Mouse (Mus musculus) forebrain, embryonic 11.5 days (tissue): ENCODE data around the gene Cdkn2c. TPM values are rescaled to one million over a fixed set of nuclear protein-coding genes. Genes with fewer than 3 reads are reported as not detected.

ENCODE experiments used
- ATAC-seq: fragments of 200-750 bp; cut with Nextera tagmentation; replicated peaks from 2 replicates; pipeline ENCODE4 v1.8.0; 2017; ENCODE audit warnings: moderate TSS enrichment; ENCODE audit not compliant: low FRiP score
- DNase-seq: peaks from one replicate; pipeline ENCODE4 v3.0.0-alpha.2; 2017; ENCODE audit warnings: low spot score
- H3K27ac ChIP-seq: fragments of 300-500 bp; sonication (generic); 2 replicates; pipeline ENCODE4 v1.5.1; 2014; ENCODE audit warnings: low read depth, low read length
- H3K27me3 ChIP-seq: fragments of 300-500 bp; sonication (generic); 2 replicates; pipeline ENCODE4 v1.6.1; 2014; ENCODE audit warnings: mild to moderate bottlenecking, low read length, mixed read lengths; ENCODE audit not compliant: control insufficient read depth, insufficient read depth
- H3K36me3 ChIP-seq: fragments of 300-500 bp; sonication (generic); 2 replicates; pipeline ENCODE4 v1.6.1; 2014; ENCODE audit warnings: mild to moderate bottlenecking, low read length, moderate library complexity, mixed read lengths; ENCODE audit not compliant: control insufficient read depth, insufficient read depth
- H3K4me1 ChIP-seq: fragments of 300-500 bp; sonication (generic); replicated peaks from 2 replicates; pipeline ENCODE4 v1.6.1; 2014; ENCODE audit warnings: low read length, mixed read lengths; ENCODE audit not compliant: control insufficient read depth, insufficient read depth
- H3K4me2 ChIP-seq: fragments of 300-500 bp; sonication (generic); 2 replicates; pipeline ENCODE4 v1.6.1; 2014; ENCODE audit warnings: low read depth, mild to moderate bottlenecking, low read length, moderate library complexity, mixed read lengths; ENCODE audit not compliant: severe bottlenecking
- H3K4me3 ChIP-seq: fragments of 300-500 bp; sonication (generic); 2 replicates; pipeline ENCODE4 v1.5.1; 2014; ENCODE audit warnings: low read depth, low read length
- H3K9ac ChIP-seq: fragments of 300-500 bp; sonication (generic); 2 replicates; pipeline ENCODE4 v1.6.1; 2014; ENCODE audit warnings: low read length
- H3K9me3 ChIP-seq: fragments of 300-500 bp; sonication (generic); 2 replicates; pipeline ENCODE4 v1.6.1; 2016; ENCODE audit warnings: low read length, mixed read lengths; ENCODE audit not compliant: control insufficient read depth
- WGBS: fragments of 180-500 bp; shearing (Covaris S2); extraction: QIAGEN DNeasy Blood & Tissue Kit; methylation state at CpG from one replicate; pipeline ENCODE4 v1.1.7; 2014; 5-methylcytosine and 5-hydroxymethylcytosine counted together
- polyA plus RNA-seq: library from polyadenylated mRNA; unstranded; fragments of >200 nt; fragmentation: Nextera tagmentation; extraction: Ambion mirVana; gene quantifications from 2 replicates; pipeline ENCODE4 v1.2.1, GENCODE M21; 2014

Cdkn2c gene
- polyA plus RNA-seq, 1 experiment from 2014 or later, result 9.3 TPM

GRCm38 (mm10) chr4:109661183-109661582 is 5.8 kb downstream of the Cdkn2c start:
- Histone ChIP-seq H3K4me2 (no peak overlapping the region), H3K4me3 (no peak overlapping the region), H3K4me1 (peaks cover 17% of the 10 kb centered on the region), H3K27me3 (peaks cover 59% of the 10 kb centered on the region), H3K27ac (no peak overlapping the region), H3K9me3 (no peaks in the 10 kb centered on the region), H3K9ac (no peak overlapping the region), H3K36me3 (no peaks in the 10 kb centered on the region)
- ATAC-seq (no peak), DNase-seq (no peak)
- WGBS, result 3% methylated on average over 5 of the region's 5 CpGs

GRCm38 (mm10) chr4:109660568-109660967 is 6.4 kb downstream of the Cdkn2c start:
- no peak for DNase-seq
- Histone ChIP-seq H3K4me2 (no peak overlapping the region), H3K36me3 (no peaks in the 10 kb centered on the region), H3K4me1 (peaks cover 17% of the 10 kb centered on the region), H3K27me3 (peaks cover 62% of the 10 kb centered on the region), H3K27ac (no peak overlapping the region), H3K4me3 (no peak overlapping the region), H3K9me3 (no peaks in the 10 kb centered on the region), H3K9ac (no peak overlapping the region)
- ATAC-seq, result no peak
- 6% methylated on average over 3 of the region's 3 CpGs for WGBS

- peaks cover 12% of the 10 kb centered on the region for H3K4me1 ChIP-seq
- H3K4me3 ChIP-seq, result no peak overlapping the region
- peaks cover 70% of the 10 kb centered on the region for H3K27me3 ChIP-seq
- no peak overlapping the region for H3K27ac ChIP-seq
- WGBS, result 12% methylated on average over 2 of the region's 2 CpGs
- H3K9ac ChIP-seq, result no peak overlapping the region
- H3K9me3 ChIP-seq, result no peaks in the 10 kb centered on the region
- ATAC-seq (no peak), DNase-seq (no peak)
- H3K4me2 ChIP-seq, result no peak overlapping the region
- no peaks in the 10 kb centered on the region for H3K36me3 ChIP-seq
Measured at GRCm38 (mm10) chr4:109659571-109659970, 7.4 kb downstream of the Cdkn2c start.

- H3K4me1 ChIP-seq, result peaks cover 8% of the 10 kb centered on the region
- no peak overlapping the region for H3K4me3 ChIP-seq
- no peaks in the 10 kb centered on the region for H3K9me3 ChIP-seq
- WGBS, result under 1% methylated on average over 8 of the region's 8 CpGs
- no peak for DNase-seq
- H3K27me3 ChIP-seq, result peaks cover 67% of the 10 kb centered on the region
- H3K27ac ChIP-seq, result no peak overlapping the region
- H3K4me2 ChIP-seq, result no peak overlapping the region
- no peak overlapping the region for H3K9ac ChIP-seq
- no peak for ATAC-seq
- no peaks in the 10 kb centered on the region for H3K36me3 ChIP-seq
Measured at GRCm38 (mm10) chr4:109658826-109659225, 8.2 kb downstream of the Cdkn2c start.

GRCm38 (mm10) chr4:109657851-109658500 is 9.0 kb downstream of the Cdkn2c start:
- H3K27me3 ChIP-seq, result peaks cover 66% of the 10 kb centered on the region
- H3K27ac ChIP-seq, result no peak overlapping the region
- ATAC-seq (no peak), DNase-seq (peak; percentile 55)
- no peaks in the 10 kb centered on the region for H3K36me3 ChIP-seq
- H3K4me2 ChIP-seq, result peak overlapping the region; percentile 48; the same call in 1 of the 2 replicates
- H3K9ac ChIP-seq, result no peak overlapping the region; the same call in 1 of the 2 replicates
- under 1% methylated on average over 20 of the region's 20 CpGs for WGBS
- H3K4me1 ChIP-seq, result peaks cover 8% of the 10 kb centered on the region
- H3K4me3 ChIP-seq, result peak overlapping the region; percentile 22; the same call in 1 of the 2 replicates
- no peaks in the 10 kb centered on the region for H3K9me3 ChIP-seq

GRCm38 (mm10) chr4:109657021-109657850 is 9.8 kb downstream of the Cdkn2c start:
- WGBS, result under 1% methylated on average over 52 of the region's 53 CpGs
- Histone ChIP-seq H3K4me3 (peak overlapping the region; percentile 22), H3K36me3 (no peaks in the 10 kb centered on the region), H3K27me3 (peaks cover 63% of the 10 kb centered on the region), H3K4me2 (peak overlapping the region; percentile 48), H3K27ac (no peak overlapping the region), H3K9me3 (no peaks in the 10 kb centered on the region), H3K4me1 (peaks cover 8% of the 10 kb centered on the region), H3K9ac (no peak overlapping the region; the same call in 1 of the 2 replicates)
- DNase-seq (peak; percentile 74), ATAC-seq (peak; percentile 79)

- ATAC-seq (no peak), DNase-seq (no peak)
- no peak overlapping the region for H3K4me2 ChIP-seq
- 10% methylated on average over 4 of the region's 4 CpGs for WGBS
- H3K27me3 ChIP-seq, result peaks cover 58% of the 10 kb centered on the region
- H3K36me3 ChIP-seq, result no peaks in the 10 kb centered on the region
- H3K4me1 ChIP-seq, result peaks cover 8% of the 10 kb centered on the region
- no peak overlapping the region for H3K27ac ChIP-seq
- H3K9me3 ChIP-seq, result no peaks in the 10 kb centered on the region
- H3K9ac ChIP-seq, result no peak overlapping the region
- H3K4me3 ChIP-seq, result no peak overlapping the region
Measured at GRCm38 (mm10) chr4:109656301-109656700, 10.7 kb downstream of the Cdkn2c start.

- Histone ChIP-seq H3K4me1 (peaks cover 8% of the 10 kb centered on the region), H3K4me2 (no peak overlapping the region), H3K27ac (no peak overlapping the region), H3K9ac (no peak overlapping the region), H3K4me3 (no peak overlapping the region), H3K27me3 (peaks cover 55% of the 10 kb centered on the region), H3K36me3 (no peaks in the 10 kb centered on the region), H3K9me3 (no peaks in the 10 kb centered on the region)
- WGBS, result 41% methylated on average over 2 of the region's 2 CpGs
- no peak for ATAC-seq
- no peak for DNase-seq
Measured at GRCm38 (mm10) chr4:109655738-109656137, 11.3 kb downstream of the Cdkn2c start.
